ENCODE assay signal across 17 mouse cellular contexts in the genomic region with DNA sequence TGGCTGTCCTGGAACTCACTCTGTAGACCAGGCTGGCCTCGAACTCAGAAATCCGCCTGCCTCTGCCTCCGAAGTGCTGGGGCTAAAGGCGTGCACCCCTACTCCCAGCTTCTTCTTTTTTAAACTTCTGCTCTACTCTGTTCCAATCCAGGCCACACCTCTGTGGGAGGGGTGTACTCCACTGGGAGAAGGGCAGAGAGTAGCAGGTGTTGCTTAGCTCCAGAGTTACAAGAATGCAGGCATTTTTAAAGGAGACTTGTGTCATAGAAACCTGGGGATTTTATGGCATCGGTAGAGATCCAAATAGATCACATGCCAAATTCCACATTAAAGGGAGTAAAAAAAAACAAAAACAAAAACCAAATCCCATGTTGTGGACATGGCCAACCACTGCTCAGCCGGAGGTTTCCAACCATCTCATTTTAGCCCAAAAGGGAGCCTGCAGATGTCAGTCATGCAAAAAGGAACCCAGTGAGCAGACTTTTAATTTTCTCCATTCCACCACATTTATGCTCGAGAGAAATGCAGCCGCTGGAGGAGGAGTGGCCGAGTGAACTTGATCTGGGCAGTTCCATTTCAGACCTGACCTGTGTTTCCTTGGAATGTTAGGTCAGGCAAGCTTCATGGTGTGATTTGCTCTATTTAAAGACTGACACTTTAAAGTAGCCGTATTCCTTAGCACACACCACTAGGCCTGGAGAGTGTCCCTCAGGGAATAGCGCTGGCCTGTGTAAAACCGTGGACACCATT. TPM values are rescaled to one million over a fixed set of nuclear protein-coding genes. Genes with fewer than 3 reads are reported as not detected.
DNase-seq lines count a peak whose midpoint lies in the region; ATAC-seq and TF ChIP-seq lines count a peak whose summit lies in the region.
"Had no signal": no experiment of that assay in that cellular context is flagged by ENCODE, and none has a peak within 500 bp of the region (broad histone marks: within the 10 kb centered on the region; RNA-seq: fewer than 3 reads in every experiment).

No protein-coding gene starts in this region.

- H3K4me1 ChIP-seq in liver, postnatal 0 days (ENCODE audit: insufficient read depth): no peaks in the 10 kb centered on the region
- H3K4me1 ChIP-seq in hindbrain, embryonic 14.5 days (replicated peaks; ENCODE audit: control insufficient read depth, insufficient read depth, low read length): no peaks in the 10 kb centered on the region
- H3K4me1 ChIP-seq: hindbrain, embryonic 15.5 days; neural tube, embryonic 13.5 days had no signal

- H3K27ac ChIP-seq in liver, postnatal 0 days (ENCODE audit: low read depth): no peak overlapping the region
- no peak overlapping the region for H3K27ac ChIP-seq in hindbrain, embryonic 14.5 days
- H3K27ac ChIP-seq: heart, embryonic 10.5 days; hindbrain, embryonic 15.5 days; neural tube, embryonic 13.5 days had no signal

- ATAC-seq in erythroid progenitor cell, adult 5-6 weeks (replicated peaks; ENCODE audit: low FRiP score, poor library complexity, severe bottlenecking): no peak
- ATAC-seq in liver, postnatal 0 days: no peak
- no peak for ATAC-seq in hindbrain, embryonic 14.5 days (ENCODE audit: low FRiP score)
- ATAC-seq: forebrain, postnatal 0 days had no signal

- TF ChIP-seq EP300 in liver, postnatal 0 days (IDR thresholded peaks at IDR 0.05; ENCODE audit: low read depth): no peak

- H3K27me3 ChIP-seq in liver, postnatal 0 days (ENCODE audit: insufficient read depth, low read length): no peaks in the 10 kb centered on the region
- no peaks in the 10 kb centered on the region for H3K27me3 ChIP-seq in hindbrain, embryonic 14.5 days (ENCODE audit: control insufficient read depth, insufficient read depth, low read length)
- H3K27me3 ChIP-seq: hindbrain, embryonic 15.5 days; neural tube, embryonic 13.5 days had no signal

- TF ChIP-seq CTCF in liver, postnatal 0 days (IDR thresholded peaks at IDR 0.05; ENCODE audit: low read depth): no peak

- no peaks in the 10 kb centered on the region for H3K9me3 ChIP-seq in liver, postnatal 0 days (ENCODE audit: low read length)
- 0 out of 2 replicates have a peak, but pooled peaks cover 4% of the 10 kb centered on the region for H3K9me3 ChIP-seq in hindbrain, embryonic 14.5 days (ENCODE audit: control insufficient read depth, low read length)
- H3K9me3 ChIP-seq: hindbrain, embryonic 15.5 days had no signal

- 74% methylated on average over 12 of the region's 12 CpGs for WGBS in liver, postnatal 0 days (ENCODE audit: insufficient replicate concordance)
- WGBS in hindbrain, embryonic 14.5 days: 76% methylated on average over 12 of the region's 12 CpGs

- H3K9ac ChIP-seq in liver, postnatal 0 days (replicated peaks): no peak overlapping the region
- no peak overlapping the region for H3K9ac ChIP-seq in hindbrain, embryonic 14.5 days
- H3K9ac ChIP-seq: forebrain, postnatal 0 days; hindbrain, embryonic 15.5 days; neural tube, embryonic 13.5 days had no signal

- peak; percentile 8 for DNase-seq in gastrocnemius, adult 18-20 months (ENCODE audit: low spot score)
- DNase-seq in gastrocnemius, postnatal 4 days (ENCODE audit: low spot score in 2 of 2): no peak
- peak; percentile 40 for DNase-seq in embryo, embryonic 10.5 days (ENCODE audit: low spot score)
- peak; percentile 50 for DNase-seq in kidney, adult 18-20 months
- peak; percentile 62 for DNase-seq in kidney, postnatal 14 days
- DNase-seq in liver, postnatal 0 days: no peak
- no peak for DNase-seq in hindbrain, embryonic 14.5 days (ENCODE audit: low spot score)
- DNase-seq: cerebellum, postnatal 14 days; forebrain, postnatal 0 days; gastrocnemius, postnatal 14 days; heart, postnatal 14 days; right cerebral cortex, postnatal 4 days had no signal

- peaks cover 9% of the 10 kb centered on the region for H3K36me3 ChIP-seq in liver, postnatal 0 days (replicated peaks; ENCODE audit: insufficient read depth, low read length)
- H3K36me3 ChIP-seq in hindbrain, embryonic 14.5 days (replicated peaks; ENCODE audit: control insufficient read depth, insufficient read depth): no peaks in the 10 kb centered on the region
- H3K36me3 ChIP-seq: hindbrain, embryonic 15.5 days; neural tube, embryonic 13.5 days had no signal

- no peak overlapping the region for H3K4me2 ChIP-seq in liver, postnatal 0 days (ENCODE audit: low read depth, low read length)
- H3K4me2 ChIP-seq in hindbrain, embryonic 14.5 days (replicated peaks): no peak overlapping the region
- H3K4me2 ChIP-seq: hindbrain, embryonic 15.5 days; neural tube, embryonic 13.5 days had no signal

- no peak overlapping the region for H3K4me3 ChIP-seq in liver, postnatal 0 days (ENCODE audit: low read depth, low read length)
- H3K4me3 ChIP-seq in hindbrain, embryonic 14.5 days (replicated peaks; ENCODE audit: low read length): no peak overlapping the region
- H3K4me3 ChIP-seq: heart, embryonic 10.5 days; hindbrain, embryonic 15.5 days; neural tube, embryonic 13.5 days had no signal

RNA-seq across cellular contexts. Expression of a gene that starts 31.3 kb away (rescaled TPM):
- total RNA-seq in gastrocnemius, adult 18-20 months (2021): 1 to 10 TPM in 1 of 2 experiments, under 1 TPM in 1; 0.97 to 1.1 TPM
- 1 to 10 TPM; 3.0 to 3.4 TPM for total RNA-seq in gastrocnemius, postnatal 4 days (2021)
- total RNA-seq in erythroid progenitor cell, adult 5-6 weeks (2015; ENCODE audit: low replicate concordance): 10.5 and 17.6 TPM in 2 replicates
- total RNA-seq in erythroid progenitor cell, adult 5-6 weeks (2017; ENCODE audit: low replicate concordance): 14.1 and 16.3 TPM in 2 replicates
- polyA plus RNA-seq in liver, postnatal 0 days (2015; fragmentation: Nextera tagmentation; extraction: Ambion mirVana): 9.3 and 11.4 TPM in 2 replicates
- 14.6 and 17.5 TPM in 2 replicates for polyA plus RNA-seq in hindbrain, embryonic 14.5 days (2014; fragmentation: Nextera tagmentation; extraction: Ambion mirVana)

RNA-seq across cellular contexts. Expression of a gene that starts 31.4 kb away (rescaled TPM):
- 1 to 10 TPM; 2.4 to 4.2 TPM for total RNA-seq in gastrocnemius, adult 18-20 months (2021)
- 1 to 10 TPM; 1.8 to 2.6 TPM for total RNA-seq in gastrocnemius, postnatal 4 days (2021)
- not detected in 2 replicates for total RNA-seq in erythroid progenitor cell, adult 5-6 weeks (2015; ENCODE audit: low replicate concordance)
- not detected in 2 replicates for total RNA-seq in erythroid progenitor cell, adult 5-6 weeks (2017; ENCODE audit: low replicate concordance)
- polyA plus RNA-seq in liver, postnatal 0 days (2015; fragmentation: Nextera tagmentation; extraction: Ambion mirVana): 8.1 TPM in 2 replicates
- polyA plus RNA-seq in hindbrain, embryonic 14.5 days (2014; fragmentation: Nextera tagmentation; extraction: Ambion mirVana): 3.8 and 4.2 TPM in 2 replicates
- total RNA-seq: megakaryocyte progenitor cell, adult 5-6 weeks had no signal

RNA-seq across cellular contexts. Expression of a gene that starts 31.5 kb away (rescaled TPM):
- 1 to 10 TPM; 4.6 to 5.6 TPM for total RNA-seq in gastrocnemius, adult 18-20 months (2021)
- 10 to 100 TPM; 10.7 to 14.7 TPM for total RNA-seq in gastrocnemius, postnatal 4 days (2021)
- total RNA-seq in erythroid progenitor cell, adult 5-6 weeks (2015; ENCODE audit: low replicate concordance): 39.0 and 47.2 TPM in 2 replicates
- total RNA-seq in erythroid progenitor cell, adult 5-6 weeks (2017; ENCODE audit: low replicate concordance): 56.1 and 118 TPM in 2 replicates
- polyA plus RNA-seq in liver, postnatal 0 days (2015; fragmentation: Nextera tagmentation; extraction: Ambion mirVana): 9.1 and 10.3 TPM in 2 replicates
- polyA plus RNA-seq in hindbrain, embryonic 14.5 days (2014; fragmentation: Nextera tagmentation; extraction: Ambion mirVana): 22.6 and 25.2 TPM in 2 replicates

RNA-seq across cellular contexts. Expression of a gene that starts 47.1 kb away (rescaled TPM):
- total RNA-seq in gastrocnemius, adult 18-20 months (2021): 1 to 10 TPM; 7.0 to 7.6 TPM
- 10 to 100 TPM; 11.3 TPM for total RNA-seq in gastrocnemius, postnatal 4 days (2021)
- 1.1 and 2.9 TPM in 2 replicates for total RNA-seq in erythroid progenitor cell, adult 5-6 weeks (2015; ENCODE audit: low replicate concordance)
- total RNA-seq in erythroid progenitor cell, adult 5-6 weeks (2017; ENCODE audit: low replicate concordance): 2.4 and 3.0 TPM in 2 replicates
- 4.9 and 5.6 TPM in 2 replicates for polyA plus RNA-seq in liver, postnatal 0 days (2015; fragmentation: Nextera tagmentation; extraction: Ambion mirVana)
- 18.7 and 19.3 TPM in 2 replicates for polyA plus RNA-seq in hindbrain, embryonic 14.5 days (2014; fragmentation: Nextera tagmentation; extraction: Ambion mirVana)

Comparison
In these comparisons a context has a peak if more than half of its experiments do, and no peak if none do; other contexts are left out.
1. DNase-seq: peak in gastrocnemius, adult 18-20 months (single experiment), embryo, embryonic 10.5 days (single experiment), kidney, adult 18-20 months (single experiment) and kidney, postnatal 14 days (single experiment); none in gastrocnemius, postnatal 4 days (0 of 2), liver, postnatal 0 days (single experiment) and hindbrain, embryonic 14.5 days (single experiment).